In the genomic region with DNA sequence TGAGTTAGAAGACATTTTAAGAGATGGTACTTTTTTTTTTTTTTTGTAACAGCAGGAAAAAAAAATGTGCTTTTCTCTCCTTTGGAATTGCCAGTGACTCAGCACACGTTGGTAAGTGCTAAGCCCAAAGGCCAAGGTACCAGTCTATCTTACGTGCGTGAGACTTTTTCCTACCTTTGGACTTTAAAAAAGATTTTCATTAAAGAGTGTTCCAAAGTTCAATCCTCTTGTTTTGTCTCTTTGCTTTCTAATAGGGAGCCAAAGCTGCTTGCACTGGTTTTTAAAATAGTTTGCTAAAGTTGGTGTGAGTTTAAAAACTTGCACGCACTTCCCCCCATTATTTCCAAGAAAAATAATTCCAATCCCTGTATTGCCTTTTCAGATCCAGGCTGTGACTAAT, we compare ENCODE assay signal across 18 mouse cellular contexts. TPM values are rescaled to one million over a fixed set of nuclear protein-coding genes. Genes with fewer than 3 reads are reported as not detected.
"Had no signal": no experiment of that assay in that cellular context is flagged by ENCODE, and none has a peak within 500 bp of the region (broad histone marks: within the 10 kb centered on the region; RNA-seq: fewer than 3 reads in every experiment).

No protein-coding gene starts in this region.

- DNase-seq: liver, embryonic 13.5 days; lung, adult 18-20 months; retina, postnatal 1 day; right cerebral cortex, postnatal 4 days; spleen, adult 18-20 months; thymus, adult 18-20 months; thymus, postnatal 14 days had no signal

- H3K4me3 ChIP-seq: left cerebral cortex, adult 2 months; limb, embryonic 15.5 days; liver, embryonic 13.5 days; midbrain, embryonic 12.5 days; neural tube, embryonic 13.5 days had no signal

- H3K27ac ChIP-seq: left cerebral cortex, adult 2 months; limb, embryonic 15.5 days; liver, embryonic 13.5 days; midbrain, embryonic 12.5 days; neural tube, embryonic 13.5 days had no signal

- H3K36me3 ChIP-seq: limb, embryonic 15.5 days; liver, embryonic 13.5 days; midbrain, embryonic 12.5 days; neural tube, embryonic 13.5 days had no signal

- H3K9ac ChIP-seq: limb, embryonic 15.5 days; liver, embryonic 13.5 days; midbrain, embryonic 12.5 days; neural tube, embryonic 13.5 days had no signal

- H3K9me3 ChIP-seq: limb, embryonic 15.5 days; liver, embryonic 13.5 days; midbrain, embryonic 12.5 days; neural tube, embryonic 13.5 days had no signal

- H3K4me2 ChIP-seq: limb, embryonic 15.5 days; liver, embryonic 13.5 days; midbrain, embryonic 12.5 days; neural tube, embryonic 13.5 days had no signal

- ATAC-seq: midbrain, embryonic 16.5 days had no signal

- H3K27me3 ChIP-seq: limb, embryonic 15.5 days; liver, embryonic 13.5 days; midbrain, embryonic 12.5 days; neural tube, embryonic 13.5 days had no signal

- H3K4me1 ChIP-seq: limb, embryonic 15.5 days; liver, embryonic 13.5 days; midbrain, embryonic 12.5 days; neural tube, embryonic 13.5 days had no signal

RNA-seq across cellular contexts. Expression of a gene that starts 7.0 kb away (rescaled TPM):
- total RNA-seq: left cerebral cortex, adult 2 months; megakaryocyte-erythroid progenitor cell, adult 5-6 weeks had no signal
- polyA plus RNA-seq: limb, embryonic 11.5 days; liver, embryonic 13.5 days; midbrain, embryonic 12.5 days had no signal

RNA-seq across cellular contexts. Expression of a gene that starts 11.9 kb away (rescaled TPM):
- total RNA-seq: layer of hippocampus, postnatal 25 days; left cerebral cortex, adult 2 months; left cerebral cortex, postnatal 14 days; megakaryocyte-erythroid progenitor cell, adult 5-6 weeks had no signal
- polyA plus RNA-seq: limb, embryonic 11.5 days; limb, embryonic 15.5 days; liver, embryonic 13.5 days; lung, embryonic 16.5 days; midbrain, embryonic 12.5 days; midbrain, embryonic 16.5 days; neural tube, embryonic 13.5 days; stomach, embryonic 14.5 days had no signal
